Mouse (Mus musculus) limb, embryonic 10.5 days (tissue): Measurements from ENCODE around the gene Nle1. TPM values are rescaled to one million over a fixed set of nuclear protein-coding genes. Genes with fewer than 3 reads are reported as not detected.

Experiments used
- DNase-seq: peaks from one replicate; pipeline ENCODE4 v3.0.0-alpha.2; 2017; ENCODE audit warnings: low spot score
- H3K27ac ChIP-seq: fragments of 300-500 bp; sonication (generic); 2 replicates; pipeline ENCODE4 v1.5.1; 2016; ENCODE audit warnings: mild to moderate bottlenecking
- H3K27me3 ChIP-seq: fragments of 300-500 bp; sonication (generic); 2 replicates; pipeline ENCODE4 v1.6.1; 2016; ENCODE audit warnings: low read depth, mild to moderate bottlenecking; ENCODE audit not compliant: poor library complexity, severe bottlenecking
- H3K36me3 ChIP-seq: fragments of 300-500 bp; sonication (generic); 2 replicates; pipeline ENCODE4 v1.6.1; 2016; ENCODE audit warnings: mild to moderate bottlenecking, moderate library complexity
- H3K4me1 ChIP-seq: fragments of 300-500 bp; sonication (generic); 2 replicates; pipeline ENCODE4 v1.6.1; 2016
- H3K4me3 ChIP-seq: fragments of 300-500 bp; sonication (generic); 2 replicates; pipeline ENCODE4 v1.5.1; 2016; ENCODE audit warnings: mild to moderate bottlenecking, moderate library complexity
- H3K9me3 ChIP-seq: fragments of 300-500 bp; sonication (generic); replicated peaks from 2 replicates; pipeline ENCODE4 v1.6.1; 2016; ENCODE audit warnings: mild to moderate bottlenecking
- WGBS: fragments of 180-500 bp; shearing (Covaris S2); methylation state at CpG from one replicate; pipeline ENCODE4 v1.1.7; 2016; 5-methylcytosine and 5-hydroxymethylcytosine counted together
- polyA plus RNA-seq: library from polyadenylated mRNA; unstranded; fragments of >200 nt; fragmentation: Nextera tagmentation; extraction: Ambion mirVana; gene quantifications from 2 replicates; pipeline ENCODE4 v1.2.1, GENCODE M21; 2016

Nle1 gene
- polyA plus RNA-seq, 1 experiment from 2014 or later = 55.3 TPM

DNA sequence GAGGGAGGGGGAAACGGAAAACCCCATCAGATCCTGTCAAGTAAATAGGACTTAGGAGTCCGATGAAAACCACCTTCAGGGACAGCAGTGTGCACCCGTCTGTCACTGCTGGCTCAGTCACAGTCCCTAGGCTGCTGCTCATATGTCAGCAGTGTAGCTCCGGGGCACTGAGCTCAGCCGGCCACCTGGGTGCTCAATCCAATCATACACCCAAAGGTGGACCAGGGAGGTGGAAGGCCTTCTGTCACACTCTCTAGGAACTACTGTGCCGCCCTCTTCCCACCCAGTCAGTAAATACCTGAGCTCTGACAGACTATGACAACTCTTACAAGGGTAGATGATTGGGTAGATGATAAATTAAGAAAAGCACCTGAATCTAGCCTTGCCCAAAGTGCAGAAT is 47.5 kb downstream of the Nle1 start:
- no peak for DNase-seq
- no peak overlapping the region for H3K27ac ChIP-seq
- WGBS = 83% methylated on average over 6 of the region's 6 CpGs
- no peaks in the 10 kb centered on the region for H3K27me3 ChIP-seq
- H3K9me3 ChIP-seq = no peaks in the 10 kb centered on the region
- 0 out of 2 replicates have a peak, but pooled peaks cover 4% of the 10 kb centered on the region for H3K4me1 ChIP-seq
- H3K4me3 ChIP-seq = no peak overlapping the region
- no peaks in the 10 kb centered on the region for H3K36me3 ChIP-seq

DNA sequence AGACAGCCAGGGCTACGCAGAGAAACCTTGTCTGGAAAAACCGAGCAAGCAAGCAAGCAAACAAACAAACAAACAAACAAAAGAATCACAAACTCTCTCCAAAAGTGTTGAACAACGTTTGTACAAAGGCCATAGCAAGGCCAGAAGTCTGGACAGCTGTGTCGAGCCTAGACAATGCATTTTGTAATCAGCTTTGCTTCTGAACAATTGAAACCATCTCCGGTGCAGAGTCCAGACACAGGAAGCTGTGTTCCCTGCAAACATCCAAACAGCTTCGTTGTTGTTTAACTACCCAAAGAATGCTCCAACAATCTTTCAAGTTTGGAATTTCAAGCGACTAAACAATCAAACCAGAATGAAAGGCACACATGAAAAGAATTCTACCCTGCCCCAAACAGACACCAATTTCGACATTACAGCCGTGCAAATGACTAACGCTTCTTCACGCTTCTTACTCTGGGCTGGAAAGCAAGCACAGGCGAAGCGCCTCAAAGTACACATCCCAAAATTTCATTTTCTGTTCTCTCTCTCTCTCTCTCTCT is 50.8 kb downstream of the Nle1 start:
- H3K4me1 ChIP-seq = 0 out of 2 replicates have a peak, but pooled peaks cover 7% of the 10 kb centered on the region
- no peaks in the 10 kb centered on the region for H3K9me3 ChIP-seq
- no peak for DNase-seq
- no peaks in the 10 kb centered on the region for H3K27me3 ChIP-seq
- H3K4me3 ChIP-seq = no peak overlapping the region
- no peaks in the 10 kb centered on the region for H3K36me3 ChIP-seq
- no peak overlapping the region for H3K27ac ChIP-seq
- 87% methylated on average over 13 of the region's 13 CpGs for WGBS

- Histone ChIP-seq H3K27ac (no peak overlapping the region), H3K36me3 (no peaks in the 10 kb centered on the region), H3K4me3 (no peak overlapping the region), H3K9me3 (no peaks in the 10 kb centered on the region), H3K27me3 (no peaks in the 10 kb centered on the region), H3K4me1 (0 out of 2 replicates have a peak, but pooled peaks cover 3% of the 10 kb centered on the region)
- DNase-seq = no peak
- WGBS = 92% methylated on average over 10 of the region's 10 CpGs
Observed at GRCm38 (mm10) chr11:82856032-82856431, 52.2 kb downstream of the Nle1 start.

GRCm38 (mm10) chr11:82855327-82855973 is 52.8 kb downstream of the Nle1 start:
- no peak overlapping the region for H3K4me3 ChIP-seq
- H3K27ac ChIP-seq = no peak overlapping the region
- DNase-seq = no peak
- H3K9me3 ChIP-seq = no peaks in the 10 kb centered on the region
- H3K27me3 ChIP-seq = no peaks in the 10 kb centered on the region
- H3K36me3 ChIP-seq = no peaks in the 10 kb centered on the region
- 90% methylated on average over 9 of the region's 9 CpGs for WGBS
- H3K4me1 ChIP-seq = peaks cover 9% of the 10 kb centered on the region

DNA sequence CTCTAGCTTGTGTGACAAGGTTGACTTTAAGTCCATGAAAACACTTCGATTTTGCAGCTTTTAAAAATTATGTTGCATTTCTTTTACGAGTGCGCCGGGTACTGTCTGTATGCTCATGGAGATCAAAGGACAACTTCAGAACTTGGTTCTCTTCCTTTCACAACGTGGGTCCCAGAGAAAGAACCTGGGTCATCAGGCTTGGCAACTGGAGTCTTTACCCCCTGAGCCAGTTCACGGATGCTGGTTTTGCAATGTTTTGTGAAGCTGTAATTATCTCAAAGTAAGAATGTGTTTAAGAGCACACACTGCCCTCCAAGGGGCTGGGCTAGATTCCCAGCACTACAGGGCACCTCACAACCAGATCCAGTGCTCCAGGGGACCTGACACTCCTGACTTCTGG is 54.1 kb downstream of the Nle1 start:
- Histone ChIP-seq H3K4me3 (no peak overlapping the region), H3K27ac (no peak overlapping the region), H3K27me3 (no peaks in the 10 kb centered on the region), H3K4me1 (peaks cover 15% of the 10 kb centered on the region), H3K36me3 (no peaks in the 10 kb centered on the region), H3K9me3 (no peaks in the 10 kb centered on the region)
- WGBS = 87% methylated on average over 6 of the region's 6 CpGs
- DNase-seq = no peak

GRCm38 (mm10) chr11:82852958-82853357 is 55.3 kb downstream of the Nle1 start:
- Histone ChIP-seq H3K27ac (no peak overlapping the region), H3K4me3 (no peak overlapping the region), H3K36me3 (no peaks in the 10 kb centered on the region), H3K27me3 (no peaks in the 10 kb centered on the region), H3K4me1 (peaks cover 15% of the 10 kb centered on the region), H3K9me3 (no peaks in the 10 kb centered on the region)
- no peak for DNase-seq
- WGBS = 89% methylated on average over 7 of the region's 7 CpGs

- WGBS = 87% methylated on average over 10 of the region's 10 CpGs
- Histone ChIP-seq H3K27me3 (no peaks in the 10 kb centered on the region), H3K36me3 (no peaks in the 10 kb centered on the region), H3K27ac (no peak overlapping the region), H3K4me1 (peaks cover 15% of the 10 kb centered on the region), H3K9me3 (no peaks in the 10 kb centered on the region), H3K4me3 (no peak overlapping the region)
- no peak for DNase-seq
Observed at GRCm38 (mm10) chr11:82852540-82852939, 55.7 kb downstream of the Nle1 start.

- no peaks in the 10 kb centered on the region for H3K9me3 ChIP-seq
- peaks cover 20% of the 10 kb centered on the region for H3K4me1 ChIP-seq
- no peak overlapping the region for H3K4me3 ChIP-seq
- 87% methylated on average over 11 of the region's 11 CpGs for WGBS
- H3K36me3 ChIP-seq = no peaks in the 10 kb centered on the region
- H3K27ac ChIP-seq = no peak overlapping the region
- no peak for DNase-seq
- H3K27me3 ChIP-seq = no peaks in the 10 kb centered on the region
Observed at GRCm38 (mm10) chr11:82852115-82852514, 56.1 kb downstream of the Nle1 start.

Other genes with a start within 250 kb of the Nle1 start
- gene Cct6b, start 144.1 kb downstream of the Nle1 start, polyA plus RNA-seq = 0.16 and 0.23 TPM in 2 replicates
- 37.4 and 39.8 TPM in 2 replicates for gene Zfp830, start 144.1 kb downstream of the Nle1 start, polyA plus RNA-seq
- 46.8 and 47.1 TPM in 2 replicates for gene Lig3, start 127.3 kb downstream of the Nle1 start, polyA plus RNA-seq
- 8.6 and 10.6 TPM in 2 replicates for gene Rffl, start 37.2 kb downstream of the Nle1 start, polyA plus RNA-seq
- 12.8 and 13.7 TPM in 2 replicates for gene Rad51d, start 17.8 kb downstream of the Nle1 start, polyA plus RNA-seq
- gene Fndc8, start 16.3 kb downstream of the Nle1 start, polyA plus RNA-seq = 0.18 and 0.35 TPM in 2 replicates
- gene Unc45b, start 2.1 kb upstream of the Nle1 start, polyA plus RNA-seq = 0.73 and 1.4 TPM in 2 replicates
- 0.31 and 0.46 TPM in 2 replicates for gene Slfn5, start 42.9 kb upstream of the Nle1 start, polyA plus RNA-seq
- gene Slfn9, start 83.4 kb upstream of the Nle1 start, polyA plus RNA-seq = 10.1 and 15.1 TPM in 2 replicates
- 0.08 and 0.21 TPM in 2 replicates for gene Slfn8, start 112.4 kb upstream of the Nle1 start, polyA plus RNA-seq
- 0.34 and 1.2 TPM in 2 replicates for gene Slfn2, start 156.7 kb upstream of the Nle1 start, polyA plus RNA-seq
- not detected in 2 replicates for gene Slfn1, start 208.4 kb upstream of the Nle1 start, polyA plus RNA-seq